Mouse (Mus musculus) CH12.LX (cell line): Measurements from ENCODE around the gene Gatb. TPM values are rescaled to one million over a fixed set of nuclear protein-coding genes. Genes with fewer than 3 reads are reported as not detected.

Experiments
- DNase-seq: peaks from one replicate; pipeline ENCODE4 v3.0.0-alpha.2; 2013; ENCODE audit errors: extremely low read depth
- H3K27ac ChIP-seq: 2 replicates; pipeline ENCODE4 v1.5.1; 2012; ENCODE audit warnings: low read depth, mild to moderate bottlenecking, control low read depth, moderate library complexity; ENCODE audit not compliant: insufficient read depth
- H3K27me3 ChIP-seq: replicated peaks from 2 replicates; pipeline ENCODE3; 2012; ENCODE audit warnings: inconsistent platforms
- H3K36me3 ChIP-seq, 2 experiments: replicated peaks in 1 of 2; 2 replicates each; pipeline versions ENCODE3 to v1.6.1; 2012; ENCODE audit warnings: inconsistent platforms in 1 of 2, low read length in 1 of 2, mild to moderate bottlenecking in 1 of 2, mixed read lengths in 1 of 2, moderate library complexity in 1 of 2; ENCODE audit not compliant: control insufficient read depth in 1 of 2, insufficient read depth in 1 of 2
- H3K4me1 ChIP-seq, 2 experiments: 2 replicates each; pipeline ENCODE4 v1.6.1; 2012; ENCODE audit warnings: inconsistent platforms in 1 of 2, moderate library complexity in 1 of 2; ENCODE audit not compliant: insufficient read depth in 2 of 2, control insufficient read depth in 1 of 2
- H3K4me2 ChIP-seq: 2 replicates; pipeline ENCODE4 v1.6.1; 2012; ENCODE audit warnings: low read depth, mild to moderate bottlenecking, control low read depth; ENCODE audit not compliant: poor library complexity, insufficient read depth, severe bottlenecking
- H3K4me3 ChIP-seq, 3 experiments: fragments of 150-350 bp in 1 of 3; sonication (generic) in 1 of 3; replicated peaks in 1 of 3; 2 replicates each; pipeline versions ENCODE3 to v1.5.1; 2011 to 2012; ENCODE audit warnings: low read depth in 2 of 3, low read length in 2 of 3, mild to moderate bottlenecking in 2 of 3, moderate library complexity in 2 of 3, control low read depth in 1 of 3, improper control_type of control experiment in 1 of 3, inconsistent platforms in 1 of 3, mixed read lengths in 1 of 3; ENCODE audit not compliant: poor library complexity in 1 of 3
- H3K79me2 ChIP-seq: replicated peaks from 2 replicates; pipeline ENCODE4 v1.6.1; 2012; ENCODE audit warnings: mild to moderate bottlenecking, moderate library complexity; ENCODE audit not compliant: control insufficient read depth, poor library complexity, insufficient read depth, severe bottlenecking; ENCODE audit errors: extremely low read depth
- H3K9ac ChIP-seq: 2 replicates; pipeline ENCODE4 v1.6.1; 2012; ENCODE audit warnings: low read depth, mild to moderate bottlenecking, control low read depth, moderate library complexity; ENCODE audit not compliant: insufficient read depth
- H3K9me3 ChIP-seq: replicated peaks from 2 replicates; pipeline ENCODE3; 2012; ENCODE audit warnings: low read length, inconsistent platforms, mixed read lengths
- CHD1 ChIP-seq: IDR thresholded peaks from 2 replicates; pipeline ENCODE4 v1.6.1; 2012; ENCODE audit warnings: low read depth, low read length, improper control_type of control experiment, inconsistent platforms
- CTCF ChIP-seq, 2 experiments: IDR thresholded peaks in 1 of 2; conservative IDR thresholded peaks in 1 of 2; 2 replicates each; pipeline ENCODE4 v1.5.1; 2011 to 2012; ENCODE audit warnings: low read depth in 2 of 2, low read length in 2 of 2, improper control_type of control experiment in 1 of 2, inconsistent platforms in 1 of 2, mild to moderate bottlenecking in 1 of 2, moderate library complexity in 1 of 2
- E2F4 ChIP-seq: IDR thresholded peaks from 2 replicates; pipeline ENCODE4 v1.6.1; 2011; ENCODE audit warnings: low read depth, low read length, improper control_type of control experiment; ENCODE audit not compliant: insufficient replicate concordance
- ELF1 ChIP-seq: IDR thresholded peaks from 2 replicates; pipeline ENCODE4 v1.6.1; 2014; ENCODE audit warnings: low read depth, mild to moderate bottlenecking, inconsistent platforms, low read length, improper control_type of control experiment
- EP300 ChIP-seq: IDR thresholded peaks from 2 replicates; pipeline ENCODE4 v1.6.1; 2011; ENCODE audit warnings: low read length, improper control_type of control experiment
- ETS1 ChIP-seq: conservative IDR thresholded peaks from 2 replicates; pipeline ENCODE4 v1.6.1; 2012; ENCODE audit warnings: low read depth, mild to moderate bottlenecking, inconsistent platforms, low read length, improper control_type of control experiment, moderate library complexity
- GABPA ChIP-seq: IDR thresholded peaks from 2 replicates; pipeline ENCODE4 v1.6.1; 2012; ENCODE audit warnings: low read depth, low read length, improper control_type of control experiment, inconsistent platforms; ENCODE audit not compliant: insufficient replicate concordance
- IRF4 ChIP-seq: IDR thresholded peaks from 2 replicates; pipeline ENCODE4 v1.6.1; 2014; ENCODE audit warnings: low read depth, mild to moderate bottlenecking, inconsistent platforms, low read length, improper control_type of control experiment
- JUND ChIP-seq: conservative IDR thresholded peaks from 2 replicates; pipeline ENCODE4 v1.6.1; 2011; ENCODE audit warnings: low read depth, low read length, improper control_type of control experiment
- MAX ChIP-seq: IDR thresholded peaks from 2 replicates; pipeline ENCODE4 v1.6.1; 2011; ENCODE audit warnings: low read length, improper control_type of control experiment
- MAZ ChIP-seq: IDR thresholded peaks from 2 replicates; pipeline ENCODE4 v1.6.1; 2012; ENCODE audit warnings: low read depth, mild to moderate bottlenecking, inconsistent platforms, low read length, improper control_type of control experiment, moderate library complexity
- MEF2A ChIP-seq: IDR thresholded peaks from 2 replicates; pipeline ENCODE4 v1.6.1; 2014; ENCODE audit warnings: low read depth, mild to moderate bottlenecking, inconsistent platforms, low read length, improper control_type of control experiment, borderline replicate concordance
- MXI1 ChIP-seq: IDR thresholded peaks from 2 replicates; pipeline ENCODE4 v1.6.1; 2011; ENCODE audit warnings: mild to moderate bottlenecking, low read depth, low read length, improper control_type of control experiment
- RAD21 ChIP-seq: IDR thresholded peaks from 2 replicates; pipeline ENCODE4 v1.6.1; 2011; ENCODE audit warnings: low read depth, mild to moderate bottlenecking, low read length, improper control_type of control experiment, moderate library complexity
- RCOR1 ChIP-seq: conservative IDR thresholded peaks from 2 replicates; pipeline ENCODE4 v1.6.1; 2012; ENCODE audit warnings: low read depth, mild to moderate bottlenecking, inconsistent platforms, low read length, improper control_type of control experiment
- SIN3A ChIP-seq: IDR thresholded peaks from 2 replicates; pipeline ENCODE4 v1.6.1; 2012; ENCODE audit warnings: low read length, improper control_type of control experiment, inconsistent platforms
- USF2 ChIP-seq: conservative IDR thresholded peaks from 2 replicates; pipeline ENCODE4 v1.6.1; 2011; ENCODE audit warnings: low read depth, low read length, improper control_type of control experiment
- ZNF384 ChIP-seq: IDR thresholded peaks from 2 replicates; pipeline ENCODE4 v1.6.1; 2012; ENCODE audit warnings: low read depth, low read length, improper control_type of control experiment, inconsistent platforms
- dilution Hi-C: fragments of 300-500 bp; cut with MboI; formaldehyde crosslinking; loops from 2 replicates; pipeline ENCODE4 v1.14.3; 2020; ENCODE audit warnings: low sequenced_read_pairs; ENCODE audit not compliant: extremely low pct_unique_long_range_greater_than_20kb, extremely low pct_ligation_motif_present
- in situ Hi-C: fragments of 300-500 bp; cut with MboI; formaldehyde crosslinking; loops from 3 replicates; pipeline ENCODE4 v1.14.3; 2019; ENCODE audit warnings: low sequenced_read_pairs, low pct_ligation_motif_present, low pct_unique_long_range_greater_than_20kb, mixed read lengths
- polyA plus RNA-seq: library from polyadenylated mRNA; unstranded; fragments of >175 nt; gene quantifications from 2 replicates; pipeline ENCODE4 v1.2.1, GENCODE M21; 2012; ENCODE audit warnings: low read depth; ENCODE audit not compliant: insufficient read length
- total RNA-seq, 2 experiments: library from RNA; depleted of rRNA; stranded (reverse); fragments of 300-350 nt in 1 of 2; fragments of >200 nt in 1 of 2; gene quantifications; 2 replicates each; pipeline ENCODE4 v1.2.3; 2012 to 2014

Gene Gatb
- total and polyA plus RNA-seq, 3 experiments, result 27.4 to 39.8 (median 31.9) TPM

- no peaks in the 10 kb centered on the region for H3K4me1 ChIP-seq
- no peak overlapping the region for H3K9ac ChIP-seq
- DNase-seq, result no peak
- H3K36me3 ChIP-seq, result peaks cover 16 to 57% of the 10 kb centered on the region in 2 experiments
- H3K4me2 ChIP-seq, result no peak overlapping the region
- H3K4me3 ChIP-seq, result no peak overlapping the region
- no peak for TF ChIP-seq USF2
- no peak for TF ChIP-seq CHD1
- no peak for TF ChIP-seq ETS1
- TF ChIP-seq EP300, result no peak
- no peak for TF ChIP-seq IRF4
- TF ChIP-seq MEF2A, result no peak
- no peak for TF ChIP-seq MAX
- no peak for TF ChIP-seq SIN3A
- TF ChIP-seq JUND, result no peak
- no peaks in the 10 kb centered on the region for H3K27me3 ChIP-seq
- dilution Hi-C loops (no loop called here), in situ Hi-C loops (no loop called here)
- no peaks in the 10 kb centered on the region for H3K9me3 ChIP-seq
- no peak overlapping the region for H3K27ac ChIP-seq
- no peaks in the 10 kb centered on the region; the same call in 1 of the 2 replicates for H3K79me2 ChIP-seq
Observed at GRCm38 (mm10) chr3:85592067-85592466, 18.1 kb downstream of the Gatb start.

GRCm38 (mm10) chr3:85592640-85593252 lies 18.8 kb downstream of the Gatb start:
- Histone ChIP-seq H3K27ac (no peak overlapping the region), H3K36me3 (peaks cover 11 to 56% of the 10 kb centered on the region in 2 experiments), H3K79me2 (no peaks in the 10 kb centered on the region; the same call in 1 of the 2 replicates), H3K9ac (no peak overlapping the region), H3K9me3 (no peaks in the 10 kb centered on the region), H3K27me3 (no peaks in the 10 kb centered on the region), H3K4me3 (no peak overlapping the region), H3K4me2 (no peak overlapping the region), H3K4me1 (no peaks in the 10 kb centered on the region)
- in situ Hi-C loops (no loop called here), dilution Hi-C loops (no loop called here)
- DNase-seq, result no peak
- TF ChIP-seq ETS1 (no peak), E2F4 (no peak), IRF4 (no peak), USF2 (no peak), RCOR1 (no peak), GABPA (no peak), MXI1 (no peak), CHD1 (no peak), ELF1 (no peak), RAD21 (no peak), ZNF384 (no peak), JUND (no peak), CTCF (conservative IDR thresholded peaks at IDR 0.05 in 1 of 2, IDR thresholded peaks at IDR 0.05 in 1 of 2; ENCODE audit: low read depth in 2 of 2, low read length in 2 of 2) (no peak), MAZ (no peak)
